Mouse (Mus musculus): ENCODE results near the gene Tmem30c. TPM values are rescaled to one million over a fixed set of nuclear protein-coding genes. Genes with fewer than 3 reads are reported as not detected.

Gene Tmem30c
- polyA plus RNA-seq, 1 experiment, result not detected

DNA sequence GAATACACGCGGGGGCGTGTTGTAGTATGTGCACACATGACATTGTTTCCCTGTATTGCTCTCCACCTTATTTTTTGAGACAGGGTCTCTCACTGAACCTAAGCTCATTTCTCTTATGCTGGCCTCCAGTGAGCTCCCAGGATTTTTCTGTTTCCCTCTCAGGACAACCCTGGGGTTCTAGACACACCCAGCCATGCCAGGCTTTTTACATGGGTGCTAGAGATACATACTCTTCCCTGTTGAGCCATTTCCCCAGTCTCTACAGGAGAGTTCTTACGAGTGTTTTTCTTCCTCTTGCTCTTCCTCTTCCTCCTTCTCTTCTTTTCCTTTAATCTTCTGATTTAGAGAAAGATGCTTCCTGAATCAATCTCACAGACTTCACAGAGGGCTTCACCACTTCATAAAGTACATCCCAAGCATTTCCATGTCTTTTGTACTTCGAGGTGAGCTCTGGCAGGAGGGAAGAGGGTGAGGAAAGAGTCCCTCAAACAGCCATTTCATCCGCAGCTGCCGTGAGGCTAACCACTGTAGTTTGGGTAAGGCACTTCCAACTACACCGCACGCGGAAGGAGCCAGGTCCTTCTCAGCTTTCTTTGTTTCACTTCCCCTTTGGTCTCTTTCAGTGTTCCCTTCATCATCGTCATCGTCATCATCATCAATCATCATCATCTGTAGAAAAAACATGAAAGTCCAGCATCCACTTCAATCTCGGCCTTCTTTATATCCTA is 33.1 kb downstream of the Tmem30c start:
- H3K27ac ChIP-seq (ENCODE audit: control insufficient read depth, insufficient read depth, low read length), result no peak overlapping the region
- TF ChIP-seq POLR2A (IDR thresholded peaks at IDR 0.05; ENCODE audit: control insufficient read depth, extremely low read depth, insufficient read depth, low read length, poor library complexity), result no peak
- TF ChIP-seq CTCF (IDR thresholded peaks at IDR 0.05; ENCODE audit: borderline replicate concordance, control insufficient read depth, extremely low read depth, insufficient read depth, low read length, poor library complexity), result no peak
- H3K36me3 ChIP-seq (ENCODE audit: control insufficient read depth, insufficient read depth, low read length), result no peaks in the 10 kb centered on the region
- no peaks in the 10 kb centered on the region for H3K27me3 ChIP-seq (ENCODE audit: control insufficient read depth, insufficient read depth, low read length)
- WGBS, result 41% methylated on average over 13 of the region's 13 CpGs
- DNase-seq, result no peak
- no peak overlapping the region for H3K4me3 ChIP-seq (ENCODE audit: control insufficient read depth, insufficient read depth, low read length)
- no peaks in the 10 kb centered on the region for H3K4me1 ChIP-seq (replicated peaks; ENCODE audit: control insufficient read depth, insufficient read depth, low read length)

DNA sequence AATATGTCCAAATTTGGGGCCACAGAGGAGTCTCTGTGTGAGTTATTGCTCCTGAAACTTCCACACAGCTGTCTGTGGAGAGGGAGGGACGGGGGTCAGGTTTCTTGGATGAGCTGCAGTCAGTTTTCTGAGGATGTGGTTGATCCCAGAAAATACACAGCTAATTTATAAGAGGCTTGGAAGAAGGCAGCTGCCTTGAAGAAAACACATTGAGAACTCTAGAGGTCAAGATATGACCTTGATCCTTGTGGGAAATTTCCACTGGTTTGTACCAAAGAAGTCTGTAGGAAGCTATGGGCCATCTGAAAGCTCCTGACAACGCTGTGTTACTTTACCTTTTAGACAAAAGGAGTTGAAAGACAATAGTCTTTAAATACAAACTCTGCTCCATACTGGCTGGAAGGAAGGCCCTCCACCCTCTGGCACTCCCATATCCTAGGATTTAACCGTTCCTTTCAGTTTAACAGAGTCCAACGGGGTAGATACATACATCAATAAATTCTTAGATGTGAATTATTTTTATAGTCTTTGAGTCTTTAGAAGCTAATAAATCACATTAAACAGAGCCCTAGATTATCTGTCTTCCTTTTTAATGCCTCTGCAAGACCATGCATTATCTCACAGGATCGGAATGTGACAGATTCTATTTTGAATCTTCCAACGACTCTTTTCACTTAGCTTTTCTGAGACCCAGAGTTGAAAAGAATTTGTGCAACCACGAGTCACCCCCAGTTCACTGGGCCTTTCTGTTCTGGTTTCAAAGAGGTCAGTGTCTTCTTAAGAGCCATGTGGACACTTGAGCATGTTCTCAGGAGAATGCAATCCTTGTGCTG is 40.9 kb downstream of the Tmem30c start:
- TF ChIP-seq CTCF (IDR thresholded peaks at IDR 0.05; ENCODE audit: borderline replicate concordance, control insufficient read depth, extremely low read depth, insufficient read depth, low read length, poor library complexity) (no peak), POLR2A (IDR thresholded peaks at IDR 0.05; ENCODE audit: control insufficient read depth, extremely low read depth, insufficient read depth, low read length, poor library complexity) (no peak)
- Histone ChIP-seq H3K4me3 (ENCODE audit: control insufficient read depth, insufficient read depth, low read length) (no peak overlapping the region), H3K27me3 (ENCODE audit: control insufficient read depth, insufficient read depth, low read length) (no peaks in the 10 kb centered on the region), H3K4me1 (replicated peaks; ENCODE audit: control insufficient read depth, insufficient read depth, low read length) (no peaks in the 10 kb centered on the region), H3K27ac (ENCODE audit: control insufficient read depth, insufficient read depth, low read length) (no peak overlapping the region), H3K36me3 (ENCODE audit: control insufficient read depth, insufficient read depth, low read length) (no peaks in the 10 kb centered on the region)
- no peak for DNase-seq
- 73% methylated on average over 7 of the region's 7 CpGs for WGBS

DNA sequence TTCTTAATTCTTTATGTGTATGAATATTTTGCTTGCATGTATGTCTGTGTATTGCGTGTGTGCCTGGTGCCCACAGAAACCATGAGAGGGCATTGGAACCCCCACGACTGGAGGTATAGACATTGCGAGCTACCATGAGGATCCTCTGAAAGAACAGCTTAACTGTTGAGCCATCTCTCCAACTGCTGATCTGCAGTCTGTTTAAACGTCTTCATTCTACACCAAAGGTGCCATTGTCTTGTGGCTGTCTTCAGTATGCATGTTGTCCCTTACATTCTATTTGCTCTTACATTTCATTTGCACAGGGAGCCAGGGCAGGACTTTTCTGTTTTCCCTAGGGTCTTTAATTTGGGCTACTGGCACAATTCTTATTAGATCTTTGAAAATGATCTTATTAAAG is 41.7 kb downstream of the Tmem30c start:
- Histone ChIP-seq H3K4me3 (ENCODE audit: control insufficient read depth, insufficient read depth, low read length) (no peak overlapping the region), H3K27ac (ENCODE audit: control insufficient read depth, insufficient read depth, low read length) (no peak overlapping the region), H3K27me3 (ENCODE audit: control insufficient read depth, insufficient read depth, low read length) (no peaks in the 10 kb centered on the region), H3K4me1 (replicated peaks; ENCODE audit: control insufficient read depth, insufficient read depth, low read length) (peaks cover 3% of the 10 kb centered on the region), H3K36me3 (ENCODE audit: control insufficient read depth, insufficient read depth, low read length) (no peaks in the 10 kb centered on the region)
- TF ChIP-seq CTCF (IDR thresholded peaks at IDR 0.05; ENCODE audit: borderline replicate concordance, control insufficient read depth, extremely low read depth, insufficient read depth, low read length, poor library complexity) (no peak), POLR2A (IDR thresholded peaks at IDR 0.05; ENCODE audit: control insufficient read depth, extremely low read depth, insufficient read depth, low read length, poor library complexity) (no peak)
- no peak for DNase-seq
- WGBS, result 94% methylated on average over 4 of the region's 4 CpGs

DNA sequence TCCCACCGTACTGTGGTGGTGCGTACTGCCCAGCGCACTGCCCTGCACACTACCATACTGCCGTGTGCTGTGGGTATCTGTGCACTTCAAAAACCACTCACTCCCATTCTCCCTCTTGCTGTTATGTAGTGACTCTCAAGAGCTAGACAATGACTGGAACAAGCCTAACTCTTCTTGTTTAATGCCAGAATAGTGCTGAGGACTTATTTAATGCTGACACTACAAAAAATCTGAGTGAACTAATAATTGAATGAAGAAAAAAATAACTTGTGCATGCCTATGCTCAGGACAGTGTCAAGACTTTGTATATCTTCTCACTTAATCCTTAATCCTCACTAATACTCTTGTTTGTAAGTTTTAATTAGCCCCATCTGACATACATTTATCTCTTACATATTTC is 45.2 kb downstream of the Tmem30c start:
- TF ChIP-seq POLR2A (IDR thresholded peaks at IDR 0.05; ENCODE audit: control insufficient read depth, extremely low read depth, insufficient read depth, low read length, poor library complexity) (no peak), CTCF (IDR thresholded peaks at IDR 0.05; ENCODE audit: borderline replicate concordance, control insufficient read depth, extremely low read depth, insufficient read depth, low read length, poor library complexity) (no peak)
- H3K27ac ChIP-seq (ENCODE audit: control insufficient read depth, insufficient read depth, low read length), result no peak overlapping the region
- H3K27me3 ChIP-seq (ENCODE audit: control insufficient read depth, insufficient read depth, low read length), result no peaks in the 10 kb centered on the region
- DNase-seq, result no peak
- H3K4me3 ChIP-seq (ENCODE audit: control insufficient read depth, insufficient read depth, low read length), result no peak overlapping the region
- 96% methylated on average over 4 of the region's 4 CpGs for WGBS
- H3K36me3 ChIP-seq (ENCODE audit: control insufficient read depth, insufficient read depth, low read length), result no peaks in the 10 kb centered on the region
- H3K4me1 ChIP-seq (replicated peaks; ENCODE audit: control insufficient read depth, insufficient read depth, low read length), result peaks cover 7% of the 10 kb centered on the region

DNA sequence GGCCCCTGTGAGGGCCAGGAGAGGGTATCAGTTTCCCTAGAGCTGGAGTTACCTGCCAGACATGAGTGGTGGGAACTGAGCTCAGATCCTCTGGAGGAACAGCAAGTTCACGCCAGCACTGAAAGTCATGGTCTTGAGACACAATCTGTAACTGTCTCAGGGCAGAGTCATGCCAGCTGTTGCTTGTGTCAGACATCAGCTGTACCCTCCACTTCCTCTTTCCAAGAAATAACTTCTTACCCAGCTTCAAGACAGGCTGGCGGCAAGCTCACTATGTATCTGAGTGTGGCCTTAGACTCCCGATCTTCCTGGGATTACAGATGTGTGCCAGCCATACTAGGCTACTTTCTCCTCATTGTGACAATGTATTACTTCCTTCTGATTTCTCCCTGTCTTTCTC is 46.1 kb downstream of the Tmem30c start:
- Histone ChIP-seq H3K4me1 (replicated peaks; ENCODE audit: control insufficient read depth, insufficient read depth, low read length) (peaks cover 7% of the 10 kb centered on the region), H3K4me3 (ENCODE audit: control insufficient read depth, insufficient read depth, low read length) (no peak overlapping the region), H3K27me3 (ENCODE audit: control insufficient read depth, insufficient read depth, low read length) (no peaks in the 10 kb centered on the region), H3K36me3 (ENCODE audit: control insufficient read depth, insufficient read depth, low read length) (no peaks in the 10 kb centered on the region), H3K27ac (ENCODE audit: control insufficient read depth, insufficient read depth, low read length) (no peak overlapping the region)
- no peak for DNase-seq
- TF ChIP-seq CTCF (IDR thresholded peaks at IDR 0.05; ENCODE audit: borderline replicate concordance, control insufficient read depth, extremely low read depth, insufficient read depth, low read length, poor library complexity), result no peak
- TF ChIP-seq POLR2A (IDR thresholded peaks at IDR 0.05; ENCODE audit: control insufficient read depth, extremely low read depth, insufficient read depth, low read length, poor library complexity), result no peak
- WGBS, result 13% methylated on average over 3 of the region's 3 CpGs

DNA sequence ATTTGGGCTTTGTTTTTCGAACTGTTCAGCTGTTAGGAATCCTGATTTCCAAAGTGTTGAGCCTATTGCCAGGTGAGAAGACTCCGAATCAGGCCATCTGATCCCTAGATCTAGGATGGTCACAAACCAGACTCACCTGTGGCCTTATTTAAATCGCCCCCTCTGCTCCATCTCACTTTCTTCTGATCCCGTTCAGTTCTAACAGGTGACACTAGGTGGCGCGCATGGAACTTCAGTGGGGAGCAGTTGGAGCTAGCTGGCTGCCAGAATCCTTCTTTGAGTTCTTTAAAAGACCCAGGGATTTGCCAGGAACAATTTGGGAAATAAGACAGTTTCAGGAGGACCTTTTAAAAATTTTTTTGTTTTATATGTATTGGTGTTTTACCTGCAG is 48.8 kb downstream of the Tmem30c start:
- no peak for TF ChIP-seq POLR2A (IDR thresholded peaks at IDR 0.05; ENCODE audit: control insufficient read depth, extremely low read depth, insufficient read depth, low read length, poor library complexity)
- TF ChIP-seq CTCF (IDR thresholded peaks at IDR 0.05; ENCODE audit: borderline replicate concordance, control insufficient read depth, extremely low read depth, insufficient read depth, low read length, poor library complexity), result no peak
- WGBS, result 8% methylated on average over 6 of the region's 6 CpGs
- Histone ChIP-seq H3K4me1 (replicated peaks; ENCODE audit: control insufficient read depth, insufficient read depth, low read length) (peaks cover 7% of the 10 kb centered on the region), H3K27me3 (ENCODE audit: control insufficient read depth, insufficient read depth, low read length) (no peaks in the 10 kb centered on the region), H3K4me3 (ENCODE audit: control insufficient read depth, insufficient read depth, low read length) (no peak overlapping the region), H3K27ac (ENCODE audit: control insufficient read depth, insufficient read depth, low read length) (no peak overlapping the region), H3K36me3 (ENCODE audit: control insufficient read depth, insufficient read depth, low read length) (no peaks in the 10 kb centered on the region)
- peak; percentile 80 for DNase-seq
